Mouse (Mus musculus) 3134 (cell line): Measurements from ENCODE around the gene Tanc1.
"Not testable (repeated sequence)": the region's sequence is repeated elsewhere in the genome, so short reads cannot be mapped to it uniquely, and the experiment has no call there.

Source experiments
- DNase-seq: peaks from one replicate; pipeline ENCODE4 v3.0.0-alpha.2; 2011; ENCODE audit warnings: low spot score; ENCODE audit not compliant: insufficient read length; ENCODE audit errors: extremely low read depth

Tanc1 gene

GRCm38 (mm10) chr2:59818663-59819062, 206.8 kb downstream of the Tanc1 start:
- DNase-seq, result no peak

- no peak for DNase-seq
Observed at GRCm38 (mm10) chr2:59819415-59819814, 207.6 kb downstream of the Tanc1 start.

GRCm38 (mm10) chr2:59820088-59820487, 208.2 kb downstream of the Tanc1 start:
- no peak for DNase-seq

- no peak for DNase-seq
Observed at GRCm38 (mm10) chr2:59821044-59821443, 209.2 kb downstream of the Tanc1 start.

GRCm38 (mm10) chr2:59824289-59824688, 212.4 kb downstream of the Tanc1 start:
- peak; percentile 72 for DNase-seq

- no peak for DNase-seq
Observed at GRCm38 (mm10) chr2:59825380-59825779, 213.5 kb downstream of the Tanc1 start.

- no peak for DNase-seq
Observed at GRCm38 (mm10) chr2:59828103-59828655, 216.3 kb downstream of the Tanc1 start.

- DNase-seq, result no peak
Observed at GRCm38 (mm10) chr2:59828777-59829508, 217.1 kb downstream of the Tanc1 start.

GRCm38 (mm10) chr2:59829718-59830117, 217.9 kb downstream of the Tanc1 start:
- no peak for DNase-seq

- no peak for DNase-seq
Observed at GRCm38 (mm10) chr2:59830151-59830550, 218.3 kb downstream of the Tanc1 start.

- no peak for DNase-seq
Observed at GRCm38 (mm10) chr2:59830940-59831339, 219.1 kb downstream of the Tanc1 start.

- no peak for DNase-seq
Observed at GRCm38 (mm10) chr2:59831831-59832230, 220.0 kb downstream of the Tanc1 start.

GRCm38 (mm10) chr2:59838825-59839224, 227.0 kb downstream of the Tanc1 start:
- no peak for DNase-seq

- no peak for DNase-seq
Observed at GRCm38 (mm10) chr2:59839755-59840154, 227.9 kb downstream of the Tanc1 start.

GRCm38 (mm10) chr2:59840191-59840590, 228.3 kb downstream of the Tanc1 start:
- DNase-seq, result no peak

- no peak for DNase-seq
Observed at GRCm38 (mm10) chr2:59841189-59841939, 229.5 kb downstream of the Tanc1 start.

GRCm38 (mm10) chr2:59841944-59842343, 230.1 kb downstream of the Tanc1 start:
- no peak for DNase-seq

- no peak for DNase-seq
Observed at GRCm38 (mm10) chr2:59842556-59843008, 230.7 kb downstream of the Tanc1 start.

GRCm38 (mm10) chr2:59843156-59843555, 231.3 kb downstream of the Tanc1 start:
- no peak for DNase-seq

- no peak for DNase-seq
Observed at GRCm38 (mm10) chr2:59843848-59844247, 232.0 kb downstream of the Tanc1 start.

- not testable (repeated sequence) for DNase-seq
Observed at GRCm38 (mm10) chr2:59851885-59852284, 240.0 kb downstream of the Tanc1 start.

- DNase-seq, result no peak
Observed at GRCm38 (mm10) chr2:59852916-59853315, 241.1 kb downstream of the Tanc1 start.
